Mouse (Mus musculus): ENCODE measurements around the gene Pla2g16.

Pla2g16 gene

GRCm38 (mm10) chr19:7557328-7557822, at the start of gene Pla2g16:
Gene Pla2g16, plus strand, starts transcription at chr19:7557459.
- no peak for DNase-seq (ENCODE audit: extremely low spot score, low read depth, low spot score)

- DNase-seq (ENCODE audit: extremely low spot score, low read depth, low spot score): no peak
Observed at GRCm38 (mm10) chr19:7508026-7508425, 49.2 kb upstream of the Pla2g16 start.

- no peak for DNase-seq (ENCODE audit: extremely low spot score, low read depth, low spot score)
Observed at GRCm38 (mm10) chr19:7516437-7516836, 40.8 kb upstream of the Pla2g16 start.

GRCm38 (mm10) chr19:7521619-7522018, 35.6 kb upstream of the Pla2g16 start:
- no peak for DNase-seq (ENCODE audit: extremely low spot score, low read depth, low spot score)

- no peak for DNase-seq (ENCODE audit: extremely low spot score, low read depth, low spot score)
Observed at GRCm38 (mm10) chr19:7522856-7523255, 34.4 kb upstream of the Pla2g16 start.

- DNase-seq (ENCODE audit: extremely low spot score, low read depth, low spot score): no peak
Observed at GRCm38 (mm10) chr19:7523292-7523691, 34.0 kb upstream of the Pla2g16 start.

- no peak for DNase-seq (ENCODE audit: extremely low spot score, low read depth, low spot score)
Observed at GRCm38 (mm10) chr19:7523781-7524180, 33.5 kb upstream of the Pla2g16 start.

GRCm38 (mm10) chr19:7524879-7525278, 32.4 kb upstream of the Pla2g16 start:
- no peak for DNase-seq (ENCODE audit: extremely low spot score, low read depth, low spot score)

GRCm38 (mm10) chr19:7528639-7529428, 28.4 kb upstream of the Pla2g16 start:
- DNase-seq (ENCODE audit: extremely low spot score, low read depth, low spot score): peak; percentile 31

GRCm38 (mm10) chr19:7531906-7532305, 25.4 kb upstream of the Pla2g16 start:
- DNase-seq (ENCODE audit: extremely low spot score, low read depth, low spot score): no peak

GRCm38 (mm10) chr19:7533891-7534290, 23.4 kb upstream of the Pla2g16 start:
- no peak for DNase-seq (ENCODE audit: extremely low spot score, low read depth, low spot score)

GRCm38 (mm10) chr19:7548924-7549323, 8.3 kb upstream of the Pla2g16 start:
- DNase-seq (ENCODE audit: extremely low spot score, low read depth, low spot score): no peak

- DNase-seq (ENCODE audit: extremely low spot score, low read depth, low spot score): no peak
Observed at GRCm38 (mm10) chr19:7551550-7552300, 5.5 kb upstream of the Pla2g16 start.

- DNase-seq (ENCODE audit: extremely low spot score, low read depth, low spot score): no peak
Observed at GRCm38 (mm10) chr19:7552301-7552673, 5.0 kb upstream of the Pla2g16 start.

GRCm38 (mm10) chr19:7553441-7553840, 3.8 kb upstream of the Pla2g16 start:
- no peak for DNase-seq (ENCODE audit: extremely low spot score, low read depth, low spot score)

GRCm38 (mm10) chr19:7554881-7555280, 2.4 kb upstream of the Pla2g16 start:
- DNase-seq (ENCODE audit: extremely low spot score, low read depth, low spot score): no peak

GRCm38 (mm10) chr19:7556641-7557040, 618 bp upstream of the Pla2g16 start:
- no peak for DNase-seq (ENCODE audit: extremely low spot score, low read depth, low spot score)

GRCm38 (mm10) chr19:7557844-7558243, 585 bp downstream of the Pla2g16 start:
- DNase-seq (ENCODE audit: extremely low spot score, low read depth, low spot score): no peak

GRCm38 (mm10) chr19:7558675-7559074, 1.4 kb downstream of the Pla2g16 start:
- no peak for DNase-seq (ENCODE audit: extremely low spot score, low read depth, low spot score)

GRCm38 (mm10) chr19:7559986-7560385, 2.7 kb downstream of the Pla2g16 start:
- no peak for DNase-seq (ENCODE audit: extremely low spot score, low read depth, low spot score)

GRCm38 (mm10) chr19:7561456-7561855, 4.2 kb downstream of the Pla2g16 start:
- DNase-seq (ENCODE audit: extremely low spot score, low read depth, low spot score): no peak

- no peak for DNase-seq (ENCODE audit: extremely low spot score, low read depth, low spot score)
Observed at GRCm38 (mm10) chr19:7562601-7563129, 5.4 kb downstream of the Pla2g16 start.
